Mouse (Mus musculus): ENCODE measurements around the gene Helq.

DNA sequence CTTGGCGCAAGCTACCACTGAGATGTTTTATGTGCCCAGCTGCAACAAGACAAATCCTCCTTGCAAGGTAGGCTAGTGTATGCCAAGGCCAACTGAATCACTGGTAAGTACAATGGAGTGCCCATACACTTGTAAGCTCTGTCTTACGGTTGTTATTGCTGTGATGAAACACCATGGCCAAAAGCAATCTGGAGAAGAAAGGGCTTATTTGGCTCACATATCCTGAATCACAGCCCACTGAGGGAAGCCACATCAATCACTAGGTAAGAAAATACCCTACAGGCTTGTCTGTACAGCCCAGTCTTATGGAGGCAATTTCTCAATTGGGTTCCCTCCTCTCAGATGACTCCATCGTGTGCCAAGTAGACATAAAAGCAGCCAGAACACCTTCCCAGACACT, 30.3 kb upstream of the Helq start:
- TF ChIP-seq CTCF (IDR thresholded peaks at IDR 0.05; ENCODE audit: insufficient read depth, low read length) (no peak), POLR2A (IDR thresholded peaks at IDR 0.05; ENCODE audit: borderline replicate concordance, extremely low read depth, low read depth, low read length) (no peak)

All from lung, adult 2 months (tissue).